Mouse (Mus musculus) retina, postnatal 7 days (tissue): ENCODE data around the gene Nbl1.

Experiments
- DNase-seq: peaks from one replicate; pipeline ENCODE4 v3.0.0-alpha.2; 2012; ENCODE audit warnings: low read depth, low spot score

Gene Nbl1

GRCm38 (mm10) chr4:139092356-139093195 lies at the start of gene Nbl1:
Nbl1 (minus strand) TSS chr4:139092993.
- DNase-seq = no peak

- no peak for DNase-seq
Measured at GRCm38 (mm10) chr4:139141785-139142184, 49.0 kb upstream of the Nbl1 start.

GRCm38 (mm10) chr4:139140267-139140666 lies 47.5 kb upstream of the Nbl1 start:
- DNase-seq = no peak

GRCm38 (mm10) chr4:139136011-139136410 lies 43.2 kb upstream of the Nbl1 start:
- no peak for DNase-seq

- DNase-seq = no peak
Measured at GRCm38 (mm10) chr4:139133109-139133508, 40.3 kb upstream of the Nbl1 start.

GRCm38 (mm10) chr4:139131858-139132672 lies 39.3 kb upstream of the Nbl1 start:
- DNase-seq = no peak

GRCm38 (mm10) chr4:139130701-139131549 lies 38.1 kb upstream of the Nbl1 start, which contains the start of gene Minos1:
Minos1 (minus strand) TSS chr4:139131113.
- DNase-seq = peak; percentile 97

GRCm38 (mm10) chr4:139129806-139130700 lies 37.3 kb upstream of the Nbl1 start:
- DNase-seq = no peak

GRCm38 (mm10) chr4:139126475-139126874 lies 33.7 kb upstream of the Nbl1 start:
- DNase-seq = no peak

GRCm38 (mm10) chr4:139124940-139125339 lies 32.1 kb upstream of the Nbl1 start:
- no peak for DNase-seq

- no peak for DNase-seq
Measured at GRCm38 (mm10) chr4:139122557-139122956, 29.8 kb upstream of the Nbl1 start.

- no peak for DNase-seq
Measured at GRCm38 (mm10) chr4:139120998-139121397, 28.2 kb upstream of the Nbl1 start.

GRCm38 (mm10) chr4:139120281-139120814 lies 27.6 kb upstream of the Nbl1 start:
- no peak for DNase-seq

- DNase-seq = no peak
Measured at GRCm38 (mm10) chr4:139116356-139117063, 23.7 kb upstream of the Nbl1 start.

GRCm38 (mm10) chr4:139115721-139116120 lies 22.9 kb upstream of the Nbl1 start:
- no peak for DNase-seq

GRCm38 (mm10) chr4:139112482-139112881 lies 19.7 kb upstream of the Nbl1 start:
- no peak for DNase-seq

- no peak for DNase-seq
Measured at GRCm38 (mm10) chr4:139111421-139111820, 18.6 kb upstream of the Nbl1 start.

- no peak for DNase-seq
Measured at GRCm38 (mm10) chr4:139110858-139111257, 18.1 kb upstream of the Nbl1 start.

- no peak for DNase-seq
Measured at GRCm38 (mm10) chr4:139105453-139105852, 12.7 kb upstream of the Nbl1 start.

GRCm38 (mm10) chr4:139101546-139101945 lies 8.8 kb upstream of the Nbl1 start:
- no peak for DNase-seq
